ENCODE assay signal across 11 mouse cellular contexts in genomic region chr2:116052688-116053421, GRCm38 (mm10). TPM values are rescaled to one million over a fixed set of nuclear protein-coding genes. Genes with fewer than 3 reads are reported as not detected.
A peak's percentile ranks its signal among the peaks of the same experiment; 100 is the strongest.
DNase-seq lines count a peak whose midpoint lies in the region; ATAC-seq and TF ChIP-seq lines count a peak whose summit lies in the region.
"Had no signal": no experiment of that assay in that cellular context is flagged by ENCODE, and none has a peak within 500 bp of the region (broad histone marks: within the 10 kb centered on the region; RNA-seq: fewer than 3 reads in every experiment).

No protein-coding gene starts in this region.

- TF ChIP-seq POLR2A in kidney, adult 2 months (IDR thresholded peaks at IDR 0.05; ENCODE audit: low read depth, low read length): no peak
- TF ChIP-seq POLR2A in olfactory bulb, adult 2 months (IDR thresholded peaks at IDR 0.05; ENCODE audit: insufficient read depth, low read depth, low read length): no peak

- H3K4me3 ChIP-seq in kidney, adult 2 months (ENCODE audit: insufficient read depth, low read depth, low read length): no peak overlapping the region
- H3K4me3 ChIP-seq in forebrain, embryonic 11.5 days (ENCODE audit: low read depth, low read length): no peak overlapping the region
- H3K4me3 ChIP-seq in hindbrain, embryonic 15.5 days: peak overlapping the region; percentile 19
- peak overlapping the region; percentile 16; the same call in 1 of the 2 replicates for H3K4me3 ChIP-seq in olfactory bulb, adult 2 months (ENCODE audit: insufficient read depth, low read depth, low read length)

- TF ChIP-seq CTCF in kidney, adult 2 months (conservative IDR thresholded peaks at IDR 0.05; ENCODE audit: insufficient read depth, insufficient read length, low read depth, low read length): no peak
- no peak for TF ChIP-seq CTCF in olfactory bulb, adult 2 months (IDR thresholded peaks at IDR 0.05; ENCODE audit: insufficient read depth, low read depth, low read length)

- peak overlapping the region; percentile 45 for H3K27ac ChIP-seq in kidney, adult 2 months (ENCODE audit: insufficient read depth, low read depth, low read length)
- H3K27ac ChIP-seq in forebrain, embryonic 11.5 days (ENCODE audit: low read depth, low read length): no peak overlapping the region
- H3K27ac ChIP-seq in hindbrain, embryonic 15.5 days (replicated peaks): peak overlapping the region; percentile 67
- H3K27ac ChIP-seq in olfactory bulb, adult 2 months (ENCODE audit: insufficient read depth, low read depth, low read length): peak overlapping the region; percentile 95

- ATAC-seq in forebrain, embryonic 11.5 days (replicated peaks; ENCODE audit: low FRiP score): no peak
- ATAC-seq in hindbrain, embryonic 15.5 days (ENCODE audit: low FRiP score, low read depth): no peak

- H3K4me2 ChIP-seq in forebrain, embryonic 11.5 days (ENCODE audit: low read depth, low read length, severe bottlenecking): peak overlapping the region; percentile 6; the same call in 1 of the 2 replicates
- peak overlapping the region; percentile 51 for H3K4me2 ChIP-seq in hindbrain, embryonic 15.5 days

- H3K4me1 ChIP-seq in kidney, adult 2 months (ENCODE audit: control insufficient read depth, insufficient read depth, low read length): peaks cover 2% of the 10 kb centered on the region; the same call in 1 of the 2 replicates
- H3K4me1 ChIP-seq in forebrain, embryonic 11.5 days (replicated peaks; ENCODE audit: control insufficient read depth, insufficient read depth, low read length): peaks cover 8% of the 10 kb centered on the region; the same call in 1 of the 2 replicates
- peaks cover 19% of the 10 kb centered on the region for H3K4me1 ChIP-seq in hindbrain, embryonic 15.5 days (replicated peaks)
- H3K4me1 ChIP-seq in olfactory bulb, adult 2 months (ENCODE audit: control insufficient read depth, insufficient read depth, low read length): peaks cover 2% of the 10 kb centered on the region; the same call in 1 of the 2 replicates

- H3K9ac ChIP-seq in forebrain, embryonic 11.5 days (ENCODE audit: low read length): no peak overlapping the region
- H3K9ac ChIP-seq in hindbrain, embryonic 15.5 days: peak overlapping the region; percentile 25

- H3K36me3 ChIP-seq in kidney, adult 2 months (ENCODE audit: control insufficient read depth, insufficient read depth, low read length): no peaks in the 10 kb centered on the region; the same call in 1 of the 2 replicates
- peaks cover 2% of the 10 kb centered on the region; the same call in 1 of the 2 replicates for H3K36me3 ChIP-seq in forebrain, embryonic 11.5 days (ENCODE audit: control insufficient read depth, insufficient read depth, low read length)
- no peaks in the 10 kb centered on the region for H3K36me3 ChIP-seq in hindbrain, embryonic 15.5 days

- H3K9me3 ChIP-seq in forebrain, embryonic 11.5 days (ENCODE audit: control insufficient read depth, low read length): no peaks in the 10 kb centered on the region
- H3K9me3 ChIP-seq in hindbrain, embryonic 15.5 days: no peaks in the 10 kb centered on the region

- no peak for DNase-seq in kidney, adult 2 months
- DNase-seq in kidney, adult 18-20 months: no peak
- DNase-seq in forebrain, embryonic 11.5 days (ENCODE audit: low spot score): no peak
- no peak for DNase-seq in natural killer cell, adult 2 months (ENCODE audit: low spot score in 2 of 2)
- no peak for DNase-seq in left cerebral cortex, adult 11 months (ENCODE audit: low spot score)
- DNase-seq: cerebellum, adult 11-12 months; gastrocnemius, postnatal 10 days; lung, postnatal 14 days; thymus, postnatal 25 days had no signal

- H3K27me3 ChIP-seq in kidney, adult 2 months (replicated peaks; ENCODE audit: control insufficient read depth, insufficient read depth, low read length): no peaks in the 10 kb centered on the region; the same call in 1 of the 2 replicates
- no peaks in the 10 kb centered on the region for H3K27me3 ChIP-seq in forebrain, embryonic 11.5 days (ENCODE audit: control insufficient read depth, insufficient read depth, low read length)
- no peaks in the 10 kb centered on the region for H3K27me3 ChIP-seq in hindbrain, embryonic 15.5 days

RNA-seq across cellular contexts. Expression of gene Meis2, which starts 12.8 kb away (rescaled TPM):
- polyA plus RNA-seq in kidney, adult 2 months (2012; rRNA removed): 28.5 and 32.2 TPM in 2 replicates
- 75.4 and 77.2 TPM in 2 replicates for polyA plus RNA-seq in forebrain, embryonic 11.5 days (2014; fragmentation: Nextera tagmentation; extraction: Ambion mirVana)
- 139 and 140 TPM in 2 replicates for polyA plus RNA-seq in hindbrain, embryonic 15.5 days (2015; fragmentation: Nextera tagmentation; extraction: Ambion mirVana)
- 180 and 356 TPM in 2 replicates for polyA plus RNA-seq in olfactory bulb, adult 2 months (2012; ENCODE audit: insufficient read depth, insufficient read length, low replicate concordance, missing spikeins)

Comparison
In these comparisons a context has a peak if more than half of its experiments do, and no peak if none do; other contexts are left out.
1. H3K4me3 ChIP-seq: peak in hindbrain, embryonic 15.5 days (single experiment) and olfactory bulb, adult 2 months (single experiment); none in kidney, adult 2 months (single experiment) and forebrain, embryonic 11.5 days (single experiment).